Mouse (Mus musculus) central nervous system, embryonic 11.5 days (tissue): ENCODE measurements around the gene Gm10697. TPM values are rescaled to one million over a fixed set of nuclear protein-coding genes. Genes with fewer than 3 reads are reported as not detected.

Experiments used
- polyA plus RNA-seq: library from polyadenylated mRNA; depleted of rRNA; stranded (reverse); fragments of >200 nt; gene quantifications from 2 replicates; pipeline ENCODE4 v1.2.3, GENCODE M21; 2012; rRNA removed

Gm10697 gene
- polyA plus RNA-seq, result not detected in 2 replicates

DNA sequence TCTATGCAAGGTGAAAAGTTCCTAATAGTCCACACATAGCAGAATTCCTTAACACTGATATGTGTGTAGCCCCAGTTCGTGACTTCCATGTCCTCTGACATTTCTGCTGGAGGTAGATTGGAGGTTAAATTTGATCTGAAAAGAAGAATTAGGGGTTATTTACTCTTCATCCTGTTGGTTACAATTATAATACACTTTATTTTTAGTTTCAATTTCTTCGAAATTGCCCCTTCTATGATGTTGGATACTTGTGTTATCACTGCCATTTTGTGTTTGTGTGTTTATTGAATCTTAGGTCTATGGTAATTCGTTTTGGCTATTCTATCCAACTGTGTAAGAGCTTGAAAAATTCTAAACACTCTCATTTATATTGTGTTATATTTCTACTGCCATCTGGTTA is at the start of gene Gm10697:
TSS of gene Gm10697 (minus strand) at position 101 of the 400 bp plus-strand sequence.

DNA sequence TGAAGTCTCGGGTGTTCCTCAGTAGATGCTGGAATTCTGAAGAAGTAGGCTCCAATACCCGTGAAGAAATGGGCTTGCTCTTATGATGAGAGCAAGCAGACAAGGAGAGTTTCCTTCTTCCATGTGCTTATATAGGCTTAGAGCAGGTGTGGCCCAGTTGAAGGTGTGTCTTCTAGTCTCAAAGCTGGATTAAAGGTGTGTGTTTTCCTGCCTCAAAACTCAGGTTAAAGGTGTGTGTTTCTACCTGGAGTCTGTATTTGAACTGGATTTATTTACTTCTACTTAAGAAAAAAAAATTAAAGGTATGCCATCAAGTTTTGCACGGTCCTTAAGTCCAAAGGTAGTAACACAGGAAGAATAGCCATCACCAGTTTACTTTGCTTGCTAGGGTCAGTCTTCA is 17.7 kb downstream of the Gm10697 start, which contains the start of gene Gm9125:
TSS of gene Gm9125 (minus strand) at position 101 of the 400 bp plus-strand sequence.

Other genes starting within 250 kb of the Gm10697 start
- not detected in 2 replicates for gene Tdpoz3, start 246.6 kb downstream of the Gm10697 start, polyA plus RNA-seq
- gene Gm9117, start 129.1 kb downstream of the Gm10697 start, polyA plus RNA-seq, result not detected in 2 replicates
- gene Tdpoz5, start 111.3 kb downstream of the Gm10697 start, polyA plus RNA-seq, result not detected in 2 replicates
- not detected in 2 replicates for gene Gm9125, start 17.8 kb downstream of the Gm10697 start, polyA plus RNA-seq
- gene Gm10696, start 105.5 kb upstream of the Gm10697 start, polyA plus RNA-seq, result not detected in 2 replicates
- gene Gm5286, start 124.1 kb upstream of the Gm10697 start, polyA plus RNA-seq, result not detected in 2 replicates
- gene Gm4778, start 191.4 kb upstream of the Gm10697 start, polyA plus RNA-seq, result not detected in 2 replicates
- 3.6 and 6.6 TPM in 2 replicates for gene Them4, start 237.4 kb upstream of the Gm10697 start, polyA plus RNA-seq